Mouse (Mus musculus): Measurements from ENCODE around the gene Fgd6.

Fgd6 gene

DNA sequence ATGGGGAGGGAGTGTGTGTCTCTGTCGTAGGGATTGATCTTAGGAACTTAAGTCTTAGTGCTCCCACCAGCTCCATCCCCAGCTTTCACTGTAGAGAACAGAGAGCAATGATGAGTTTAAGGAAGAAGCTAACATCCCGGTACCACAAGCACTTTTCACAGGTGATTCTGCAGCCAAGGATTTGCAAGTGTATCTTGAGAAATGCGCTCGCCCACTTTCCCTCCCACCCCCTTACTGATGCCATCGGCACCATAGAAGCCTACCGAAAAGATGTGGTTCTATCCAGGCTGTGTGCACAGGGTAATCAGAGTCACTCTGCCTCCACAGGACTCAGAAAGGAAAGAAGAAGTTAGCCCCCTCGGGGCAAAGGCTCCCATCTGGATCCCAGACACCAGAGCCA lies 97.9 kb downstream of the Fgd6 start:
- no peak for DNase-seq (ENCODE audit: extremely low spot score, low read depth, low spot score)

DNA sequence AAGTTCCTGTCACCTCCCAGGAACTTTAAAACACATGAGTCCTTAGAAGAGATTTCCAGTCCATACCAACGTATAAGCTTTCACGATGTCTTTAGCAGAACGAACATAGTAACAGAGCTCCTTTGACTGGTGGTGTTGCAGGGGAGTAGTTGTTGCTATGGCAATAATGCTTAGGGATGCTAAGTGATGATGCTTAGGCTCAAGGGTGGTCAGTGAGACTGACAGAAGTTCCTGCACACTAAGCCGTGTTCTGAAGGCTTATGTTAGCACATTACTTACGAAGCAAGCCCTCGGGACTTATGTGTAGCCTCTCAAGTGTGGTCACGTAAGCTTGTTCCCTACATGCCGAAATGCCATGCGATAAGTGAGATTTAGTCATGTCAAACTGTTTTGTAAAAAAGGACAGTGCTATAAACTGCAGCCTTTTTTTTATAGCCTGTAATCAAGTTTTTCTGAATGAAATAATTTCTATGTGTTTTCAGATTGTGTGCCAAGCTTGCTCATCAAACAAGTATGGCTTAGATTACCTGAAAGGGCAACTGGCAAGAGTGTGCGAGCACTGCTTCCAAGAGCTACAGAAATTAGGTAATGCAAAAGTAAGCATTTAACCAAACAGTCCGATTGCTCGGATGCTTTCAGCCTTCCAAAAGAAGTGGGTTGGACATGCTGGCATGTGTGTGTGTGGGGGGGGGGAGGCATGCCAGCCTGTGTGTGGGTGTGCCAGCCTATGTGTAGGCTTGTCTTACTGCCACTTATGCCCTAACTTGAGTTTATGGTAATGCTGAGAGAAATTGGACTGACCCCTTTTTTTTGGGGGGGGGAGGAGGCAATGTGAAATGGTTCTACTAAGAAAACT lies 99.0 kb downstream of the Fgd6 start:
- DNase-seq (ENCODE audit: extremely low spot score, low read depth, low spot score): no peak

DNA sequence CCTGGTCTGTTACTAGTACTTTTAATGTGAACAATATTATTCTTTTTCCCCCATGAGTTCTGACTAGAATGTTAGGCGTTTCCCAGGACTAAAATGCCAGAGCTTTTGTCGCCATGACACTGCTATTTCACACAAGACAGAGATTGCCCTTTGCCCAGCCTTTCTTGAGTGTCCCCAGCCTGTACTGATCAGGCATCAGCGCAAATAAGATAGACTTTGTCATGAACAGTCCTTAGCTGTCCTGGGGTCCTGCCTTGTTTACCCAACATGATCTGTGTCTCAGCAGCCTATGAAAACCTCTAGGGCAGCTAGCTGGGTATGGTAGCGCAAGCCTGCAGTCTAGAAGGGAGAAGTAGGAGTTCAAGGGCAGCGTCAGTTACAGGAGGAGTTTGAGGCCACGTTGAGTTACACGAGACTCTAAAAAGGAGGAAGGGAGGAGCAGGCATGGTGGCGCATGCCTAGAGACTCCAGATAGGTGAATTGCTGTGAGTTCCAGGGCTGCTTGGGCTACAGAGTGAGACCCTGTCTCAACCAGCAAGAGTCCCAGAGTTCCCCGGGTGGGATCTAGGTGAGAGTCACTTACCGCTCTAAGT lies 103.2 kb downstream of the Fgd6 start:
- no peak for DNase-seq (ENCODE audit: extremely low spot score, low read depth, low spot score)

DNA sequence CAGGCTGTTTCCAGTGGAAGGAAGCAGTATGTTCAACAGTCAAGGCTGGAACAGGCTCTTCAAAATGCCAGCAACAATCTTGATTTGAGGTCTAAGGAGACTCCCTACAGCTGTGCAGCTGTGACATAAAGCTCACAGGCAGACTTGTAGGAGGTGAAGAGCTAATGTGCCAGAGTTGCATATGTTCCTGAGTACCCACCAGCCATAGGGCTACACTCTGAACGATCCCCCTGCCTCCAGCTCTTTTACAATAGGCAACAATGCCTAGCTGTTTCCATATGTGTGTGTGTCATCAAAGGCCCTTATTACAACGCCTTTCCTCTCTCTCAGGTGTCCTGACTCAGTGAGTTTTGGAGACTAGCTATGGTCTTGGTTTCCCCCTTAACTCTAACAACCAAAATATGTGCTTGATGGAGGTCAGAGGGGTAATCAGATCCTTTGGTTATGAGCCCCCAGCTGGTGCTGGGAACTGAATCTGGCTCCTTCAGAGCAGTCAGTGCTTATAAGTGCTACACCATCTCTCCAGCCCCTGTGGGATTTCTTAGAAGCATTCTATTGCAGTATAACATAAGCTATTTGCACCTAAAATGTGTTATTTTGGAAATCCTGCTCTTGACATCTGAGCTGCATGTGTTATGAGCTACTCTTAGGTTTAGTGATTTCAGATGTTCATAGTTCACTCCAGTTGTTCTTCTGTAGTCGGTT lies 104.6 kb downstream of the Fgd6 start:
- no peak for DNase-seq (ENCODE audit: extremely low spot score, low read depth, low spot score)

DNA sequence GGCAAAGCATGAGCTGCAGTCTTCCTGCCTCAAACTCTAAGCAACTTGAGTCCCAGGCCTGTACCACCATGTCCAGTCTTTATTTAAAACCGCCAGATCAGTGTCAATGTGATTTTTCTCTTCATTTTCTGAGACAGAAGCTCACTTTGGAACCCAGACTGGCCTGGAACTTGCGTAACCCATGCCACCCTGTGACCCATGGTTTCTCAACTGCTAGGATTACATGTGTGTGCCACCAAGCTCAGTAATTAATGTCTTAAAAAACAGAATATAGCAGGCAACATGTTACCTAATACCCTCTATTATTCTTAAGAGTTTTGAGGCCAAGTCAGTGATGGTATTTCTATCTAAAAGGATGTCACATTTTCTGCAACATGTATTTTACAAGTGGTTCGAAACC lies 106.6 kb downstream of the Fgd6 start:
- DNase-seq (ENCODE audit: extremely low spot score, low read depth, low spot score): no peak

DNA sequence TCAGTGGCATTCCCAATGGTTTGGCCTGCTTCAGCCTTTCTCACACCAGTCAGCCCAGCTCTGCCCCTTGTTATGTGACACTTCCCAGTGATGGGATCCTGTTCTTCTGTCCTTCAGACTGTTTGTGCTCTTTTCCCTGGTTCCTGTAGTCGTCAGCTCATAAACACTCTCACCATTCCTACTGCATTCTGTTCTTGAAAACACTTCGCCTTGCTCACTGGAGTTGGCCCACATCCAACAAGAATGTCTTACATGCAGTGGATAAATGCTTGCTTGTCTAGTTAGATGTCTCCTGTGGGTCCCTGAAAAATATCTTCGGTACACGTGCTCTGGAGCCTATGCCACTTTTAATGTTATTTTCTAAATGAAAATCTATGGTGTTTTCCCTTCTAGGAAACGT lies 108.8 kb downstream of the Fgd6 start:
- no peak for DNase-seq (ENCODE audit: extremely low spot score, low read depth, low spot score)

DNA sequence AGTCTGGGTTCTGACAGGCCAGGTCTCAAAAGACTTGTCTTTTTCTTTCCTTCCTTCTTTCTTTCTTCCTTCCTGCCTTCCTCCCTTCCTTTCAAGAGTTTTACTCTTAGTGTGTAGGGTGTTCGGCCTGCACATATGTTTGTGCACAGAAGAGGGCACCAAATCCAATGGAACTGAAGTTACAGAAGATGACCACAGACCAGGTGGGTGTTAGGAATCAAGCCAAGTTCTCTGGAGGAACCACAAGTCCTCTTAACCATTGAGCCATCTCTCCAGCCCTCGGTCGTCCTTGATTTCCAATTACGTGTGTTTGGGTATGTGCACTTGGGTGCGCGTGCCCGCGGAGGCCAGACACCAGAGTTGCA lies 111.6 kb downstream of the Fgd6 start:
- DNase-seq (ENCODE audit: extremely low spot score, low read depth, low spot score): no peak

DNA sequence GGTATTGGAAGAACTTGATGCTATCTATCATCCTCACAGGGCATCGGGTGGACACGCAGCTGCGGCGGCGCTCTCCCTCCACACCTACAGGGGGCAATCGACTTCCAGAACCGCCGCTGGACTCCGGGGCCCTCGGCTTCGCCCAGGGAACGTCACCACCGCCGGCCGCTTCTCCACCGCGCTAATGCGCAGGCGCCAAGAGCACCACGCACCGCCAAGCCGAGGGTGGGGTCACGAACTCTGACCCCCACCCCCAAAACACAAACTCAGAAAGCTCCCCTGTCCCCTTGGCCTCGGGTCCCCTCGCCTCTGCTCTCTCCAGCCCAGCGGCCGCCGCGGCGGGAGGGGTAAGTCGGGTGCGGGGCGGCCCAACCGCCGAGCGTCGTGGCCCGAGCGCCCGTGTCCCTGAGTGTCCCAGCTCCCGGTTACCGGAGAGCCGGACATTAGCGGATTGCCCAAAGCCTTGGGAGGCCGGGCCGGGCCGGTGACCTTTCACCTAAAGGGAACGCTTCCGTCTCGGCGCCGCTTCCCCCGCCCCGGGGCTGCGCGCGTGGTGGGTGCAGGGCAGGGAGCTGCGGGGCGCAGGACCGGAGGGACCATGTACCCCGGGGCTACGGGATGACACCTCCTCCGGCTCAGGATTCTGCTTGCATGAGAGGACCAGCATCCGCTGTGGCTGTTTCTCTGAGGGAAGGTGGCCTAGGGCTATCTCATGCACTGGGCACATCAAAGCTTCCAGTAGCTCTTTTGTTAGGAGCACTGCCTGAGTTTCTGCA lies 112.1 kb downstream of the Fgd6 start, which contains the start of gene Nr2c1:
Gene Nr2c1, plus strand, starts transcription at position 268 of the 776 bp plus-strand sequence.
- no peak for DNase-seq (ENCODE audit: extremely low spot score, low read depth, low spot score)

DNA sequence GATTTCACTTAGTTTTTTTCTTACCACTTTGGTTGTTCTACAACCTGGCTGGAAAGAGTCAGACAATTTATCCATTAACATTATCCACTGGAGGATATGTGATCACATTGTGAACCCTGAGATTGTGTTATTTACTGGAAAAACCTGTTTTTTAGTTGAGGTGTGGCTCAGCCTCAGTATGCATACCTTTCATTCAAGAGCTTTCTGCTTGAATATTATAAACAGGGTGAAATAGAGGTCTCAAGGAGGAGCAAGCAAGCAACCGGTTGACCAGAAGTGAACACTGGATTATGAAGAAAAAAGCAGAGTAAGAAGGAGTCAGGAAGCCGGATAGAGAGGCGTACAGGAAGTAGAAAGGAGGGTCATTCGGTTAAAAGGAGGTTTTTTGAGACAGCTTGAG lies 115.7 kb downstream of the Fgd6 start:
- DNase-seq (ENCODE audit: extremely low spot score, low read depth, low spot score): no peak

DNA sequence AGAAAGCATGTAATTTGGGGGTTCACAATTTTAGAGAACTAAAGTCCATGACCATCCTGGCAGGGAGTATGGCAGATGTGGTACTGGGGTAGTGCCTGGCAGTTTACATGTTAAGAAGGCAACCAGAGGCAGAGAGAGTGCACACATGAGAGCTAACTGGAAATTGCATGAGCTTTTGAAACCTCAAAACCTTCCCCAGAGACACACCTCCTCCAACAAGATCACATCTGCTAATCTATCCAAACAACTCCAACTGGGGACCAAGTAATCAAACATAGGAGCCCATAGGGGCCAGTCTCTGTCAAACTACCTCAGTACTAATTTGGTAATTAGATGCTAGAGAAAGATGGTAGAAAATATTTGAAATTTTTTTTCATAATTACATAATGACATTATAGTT lies 118.0 kb downstream of the Fgd6 start:
- no peak for DNase-seq (ENCODE audit: extremely low spot score, low read depth, low spot score)

DNA sequence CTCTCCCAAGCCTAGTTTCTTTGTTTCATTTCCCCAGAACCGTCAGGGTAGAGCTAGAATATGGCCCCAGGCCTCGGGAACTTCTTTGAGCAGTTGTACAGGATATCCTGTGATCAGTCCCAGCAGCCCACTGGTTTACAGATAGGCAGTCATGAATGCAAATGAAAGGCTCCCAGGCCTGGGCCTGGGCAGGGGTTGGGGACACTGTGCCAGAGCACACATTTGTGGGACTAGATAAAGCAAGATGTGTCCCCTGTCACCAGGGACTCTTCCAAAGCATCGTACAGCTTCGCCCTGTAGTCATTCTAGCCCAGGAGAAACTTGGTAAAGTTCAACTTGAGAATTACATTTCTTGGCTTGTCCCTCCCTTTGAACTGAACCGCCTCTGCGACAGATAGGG lies 123.2 kb downstream of the Fgd6 start:
- no peak for DNase-seq (ENCODE audit: extremely low spot score, low read depth, low spot score)

DNA sequence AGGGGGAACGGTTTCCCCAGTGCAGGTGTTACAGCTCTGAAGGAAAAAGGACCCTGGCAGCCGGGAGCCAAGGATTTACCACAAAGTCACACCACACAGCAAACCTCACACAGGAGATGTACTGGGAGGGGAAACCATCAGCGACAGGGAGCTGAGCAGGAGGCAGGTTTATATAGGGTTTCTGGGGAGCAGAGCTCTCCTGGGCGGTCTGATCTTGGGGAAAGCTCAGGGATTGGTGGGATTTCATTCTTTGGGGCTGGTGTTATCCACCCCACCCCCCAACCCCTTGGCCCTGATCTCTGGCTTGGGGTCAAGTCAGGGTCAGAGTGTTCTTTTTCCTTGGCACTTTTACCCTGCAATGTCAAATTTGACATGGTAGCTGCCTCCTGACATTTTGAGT lies 123.6 kb downstream of the Fgd6 start:
- no peak for DNase-seq (ENCODE audit: extremely low spot score, low read depth, low spot score)

DNA sequence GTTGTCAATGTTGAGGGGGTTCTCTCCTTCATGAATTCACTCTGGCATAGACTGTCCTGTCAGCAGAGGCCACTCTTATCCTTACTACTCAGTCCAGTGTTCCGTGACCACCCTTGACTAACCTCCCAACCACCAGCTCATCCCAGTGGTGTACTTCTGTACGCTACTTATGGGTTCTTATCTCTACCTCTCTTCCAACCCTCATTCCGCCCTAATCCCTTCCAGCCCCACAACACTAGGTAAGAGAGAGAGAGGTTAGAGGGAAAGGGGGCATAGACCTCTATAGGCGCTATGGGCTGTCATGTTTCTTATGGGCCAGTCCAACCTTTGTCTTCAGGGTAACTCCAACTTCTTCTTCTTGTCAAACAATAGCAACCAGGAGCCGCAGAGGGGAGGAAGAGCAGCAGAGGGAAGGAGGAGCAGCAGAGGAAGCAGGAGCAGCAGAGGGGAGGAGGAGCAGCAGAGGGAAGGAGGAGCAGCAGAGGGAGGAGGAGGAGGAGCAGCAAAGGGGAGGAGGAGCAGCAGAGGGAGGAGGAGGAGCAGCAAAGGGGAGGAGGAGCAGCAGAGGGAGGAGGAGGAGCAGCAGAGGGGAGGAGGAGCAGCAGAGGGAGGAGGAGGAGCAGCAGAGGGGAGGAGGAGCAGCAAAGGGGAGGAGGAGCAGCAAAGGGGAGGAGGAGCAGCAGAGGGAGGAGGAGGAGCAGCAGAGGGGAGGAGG lies 125.4 kb downstream of the Fgd6 start:
- DNase-seq (ENCODE audit: extremely low spot score, low read depth, low spot score): no peak

DNA sequence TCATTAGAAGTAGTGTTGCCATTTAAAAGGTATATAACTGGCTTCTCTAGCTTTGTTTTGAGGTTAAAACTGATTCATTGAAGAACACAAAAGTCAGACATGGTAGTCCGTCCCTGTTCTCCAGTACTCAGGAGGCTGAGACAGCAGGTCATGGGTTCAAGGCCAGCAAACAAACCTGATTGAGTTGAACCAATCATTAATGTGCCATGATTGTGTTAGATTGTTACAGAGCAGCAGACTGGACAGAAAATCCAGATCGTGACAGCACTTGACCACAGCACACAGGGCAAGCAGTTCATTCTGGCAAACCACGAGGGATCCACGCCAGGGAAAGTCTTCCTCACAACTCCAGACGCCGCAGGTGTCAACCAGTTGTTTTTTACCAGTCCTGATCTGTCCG lies 126.2 kb downstream of the Fgd6 start:
- no peak for DNase-seq (ENCODE audit: extremely low spot score, low read depth, low spot score)

DNA sequence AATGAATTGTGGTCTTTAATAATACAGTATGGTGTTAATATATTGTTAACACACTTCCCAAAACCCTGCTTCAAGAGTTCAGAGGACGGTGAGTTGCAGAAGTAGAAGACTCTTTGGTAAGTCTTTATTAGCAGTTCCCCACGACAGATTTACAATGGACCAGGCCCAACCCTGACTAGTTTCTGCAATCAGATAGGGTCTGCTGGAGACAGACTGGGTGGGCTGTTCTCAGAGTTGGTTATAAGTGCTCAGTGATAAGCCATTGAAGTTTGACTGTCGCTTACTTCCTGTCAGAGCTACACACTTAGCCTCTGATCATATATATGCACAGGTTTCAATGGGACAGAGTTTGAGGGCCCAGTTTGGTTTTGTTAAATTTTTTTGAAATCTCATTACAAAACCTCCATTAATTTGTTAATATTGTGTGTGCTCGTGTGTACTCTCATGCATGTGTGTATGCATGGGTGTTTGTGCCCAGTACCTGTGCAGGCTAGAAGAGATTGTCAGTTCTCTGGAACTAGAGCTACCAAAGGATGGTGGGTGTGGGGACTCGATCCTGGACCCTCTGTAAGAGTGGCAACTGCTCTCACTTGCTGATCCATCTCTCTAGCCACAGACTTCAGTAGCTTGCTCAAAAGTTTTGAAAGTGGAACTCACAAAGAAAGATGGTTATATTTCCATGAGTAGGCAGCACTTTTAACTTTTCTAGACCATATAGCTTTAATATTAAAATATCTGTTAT lies 128.5 kb downstream of the Fgd6 start:
- no peak for DNase-seq (ENCODE audit: extremely low spot score, low read depth, low spot score)

DNA sequence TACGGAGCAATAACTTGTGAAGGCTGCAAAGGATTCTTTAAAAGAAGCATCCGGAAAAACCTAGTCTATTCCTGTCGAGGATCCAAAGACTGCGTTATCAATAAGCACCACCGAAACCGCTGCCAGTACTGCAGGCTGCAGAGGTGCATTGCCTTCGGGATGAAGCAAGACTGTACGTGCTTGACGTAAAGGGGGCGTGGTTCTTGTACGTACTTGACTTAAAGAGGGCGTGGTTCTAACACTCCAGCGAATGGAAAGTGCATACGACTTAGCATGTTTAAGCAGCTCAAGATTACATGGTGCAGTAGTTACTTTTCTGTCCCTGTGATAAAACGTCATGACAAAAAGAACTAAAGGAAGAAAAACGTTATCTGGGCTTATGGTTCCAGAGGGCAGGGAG lies 129.6 kb downstream of the Fgd6 start:
- DNase-seq (ENCODE audit: extremely low spot score, low read depth, low spot score): no peak

DNA sequence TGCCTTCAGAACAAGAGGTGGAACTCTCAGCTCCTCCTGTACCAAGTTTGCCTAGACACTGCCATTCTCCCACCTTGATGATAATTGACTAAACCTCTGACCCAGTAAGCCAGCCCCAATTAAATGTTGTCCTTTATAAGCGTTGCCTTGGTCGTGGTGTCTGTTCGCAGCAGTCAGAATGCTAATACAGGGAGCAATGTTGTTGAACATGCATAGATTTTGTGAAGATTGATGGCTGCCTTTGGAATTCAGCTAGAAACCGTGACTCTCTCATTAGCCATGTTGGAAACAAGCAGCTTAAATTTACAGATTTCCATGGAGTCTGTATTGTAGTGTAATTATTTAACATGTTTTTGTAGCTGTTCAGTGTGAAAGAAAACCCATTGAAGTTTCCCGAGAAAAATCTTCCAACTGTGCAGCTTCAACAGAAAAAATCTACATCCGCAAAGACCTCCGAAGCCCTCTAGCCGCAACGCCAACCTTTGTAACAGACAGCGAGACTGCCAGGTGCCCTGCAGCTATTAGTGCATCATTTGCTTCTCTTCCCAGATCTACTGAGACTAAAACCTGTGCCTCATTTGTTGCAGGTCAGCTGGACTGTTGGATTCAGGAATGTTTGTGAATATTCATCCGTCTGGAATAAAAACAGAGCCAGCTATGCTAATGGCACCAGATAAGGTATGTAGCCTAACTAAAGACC lies 131.4 kb downstream of the Fgd6 start:
- no peak for DNase-seq (ENCODE audit: extremely low spot score, low read depth, low spot score)

DNA sequence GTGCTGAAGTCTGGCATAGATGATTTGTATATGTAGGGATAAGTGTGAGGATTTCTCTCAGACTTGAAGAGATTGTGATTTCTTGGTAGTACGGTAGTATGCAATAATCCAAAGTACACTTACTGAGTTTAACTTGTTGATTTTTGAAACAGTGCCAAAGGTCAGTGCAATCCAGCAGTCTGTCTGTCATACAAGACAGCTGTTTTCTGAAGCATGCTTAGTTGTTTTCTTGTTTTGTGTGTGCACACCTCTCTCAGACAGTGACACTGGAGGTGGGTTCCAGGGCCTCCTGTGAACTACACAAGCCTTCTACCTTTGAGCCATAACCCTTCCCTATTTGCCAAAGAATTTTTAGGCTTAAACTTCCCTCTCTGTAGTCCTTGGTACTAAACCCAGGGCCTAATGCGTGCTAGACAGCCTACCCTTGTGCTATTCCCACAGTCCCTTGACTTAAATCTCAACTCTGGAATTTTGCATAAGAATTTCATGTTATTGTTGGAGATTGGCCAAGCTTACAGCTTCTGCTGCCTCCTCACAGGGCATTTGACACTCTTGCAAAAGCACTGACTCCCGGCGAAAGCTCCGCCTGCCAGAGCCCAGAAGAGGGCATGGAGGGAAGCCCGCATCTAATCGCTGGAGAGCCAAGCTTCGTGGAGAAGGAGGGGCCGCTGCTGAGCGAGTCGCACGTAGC lies 135.8 kb downstream of the Fgd6 start:
- no peak for DNase-seq (ENCODE audit: extremely low spot score, low read depth, low spot score)

DNA sequence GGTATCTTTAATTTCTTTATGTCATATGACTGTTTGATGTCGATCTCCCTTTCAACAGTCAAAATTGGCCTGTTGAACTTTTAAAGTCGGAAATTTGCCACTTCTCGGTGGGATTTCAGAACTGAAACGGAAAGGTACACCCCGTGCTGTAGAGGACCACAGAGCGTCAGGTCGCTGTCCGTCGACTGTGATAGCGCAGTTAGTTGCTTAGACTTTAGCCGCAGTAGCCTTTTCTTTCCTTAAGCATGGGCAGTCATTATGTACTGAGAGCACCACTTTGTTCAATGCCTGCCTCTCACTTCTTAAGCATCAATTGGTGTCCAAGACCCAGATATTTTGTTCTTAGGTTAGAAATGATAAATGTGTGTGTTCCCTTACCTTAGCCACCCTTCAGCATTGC lies 136.3 kb downstream of the Fgd6 start:
- no peak for DNase-seq (ENCODE audit: extremely low spot score, low read depth, low spot score)

All from hindlimb bud, embryonic 11.5 days (tissue).